Mouse (Mus musculus) fibroblast of lung, adult 2 months (primary cell): ENCODE data around the gene Gm49395.
A peak's percentile ranks its signal among the peaks of the same experiment; 100 is the strongest.

Experiments
- DNase-seq: peaks from one replicate; pipeline ENCODE4 v3.0.0-alpha.2; 2011; ENCODE audit warnings: low read depth

Gm49395 gene

DNA sequence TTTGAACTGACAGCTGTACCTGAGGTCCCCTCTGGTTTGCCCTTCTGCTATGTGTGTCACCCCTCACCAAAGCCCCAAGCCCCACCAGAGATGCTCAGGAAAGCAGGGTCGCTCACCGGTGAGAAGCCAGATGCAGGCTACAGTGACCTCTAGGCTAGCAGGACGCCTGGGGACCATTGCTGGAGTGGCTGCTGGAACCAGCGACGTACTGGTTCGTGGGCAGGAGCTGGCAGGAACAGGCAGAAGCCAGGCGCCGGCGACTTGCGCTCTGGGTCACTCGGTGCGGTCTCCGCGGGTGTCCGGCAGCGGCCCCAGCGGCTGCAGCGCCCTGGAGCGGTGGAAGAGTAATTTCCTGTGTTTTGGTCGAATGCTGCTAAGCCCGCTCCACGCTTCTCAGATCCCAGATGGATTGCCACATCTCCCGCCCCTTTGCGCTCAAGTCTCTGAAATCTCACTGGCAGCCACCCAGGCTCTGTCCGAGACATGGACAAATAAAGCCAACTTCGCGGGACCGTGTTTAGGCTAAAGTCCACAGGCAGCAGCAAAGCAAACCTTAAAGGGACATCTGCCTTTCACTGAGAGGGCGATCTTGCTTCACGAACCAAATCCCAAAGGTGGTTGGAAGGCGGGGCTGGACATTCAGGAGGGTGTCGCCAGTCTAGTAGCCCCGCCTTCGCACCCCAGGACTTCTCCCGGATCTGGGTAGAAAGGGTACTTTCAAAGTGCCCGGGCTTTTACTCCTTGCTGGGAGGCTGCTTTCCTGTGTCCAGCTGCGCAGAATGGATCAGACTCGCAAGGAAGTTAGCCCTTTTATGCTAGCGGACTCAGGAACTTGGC is at the start of gene Gm49395, which contains the start of gene Itga1:
Gene Gm49395 (minus strand): TSS at position 567 of the 837 bp plus-strand sequence.
Gene Itga1 (minus strand): TSS at position 610 of the 837 bp plus-strand sequence.
- DNase-seq, result peak; percentile 80

DNA sequence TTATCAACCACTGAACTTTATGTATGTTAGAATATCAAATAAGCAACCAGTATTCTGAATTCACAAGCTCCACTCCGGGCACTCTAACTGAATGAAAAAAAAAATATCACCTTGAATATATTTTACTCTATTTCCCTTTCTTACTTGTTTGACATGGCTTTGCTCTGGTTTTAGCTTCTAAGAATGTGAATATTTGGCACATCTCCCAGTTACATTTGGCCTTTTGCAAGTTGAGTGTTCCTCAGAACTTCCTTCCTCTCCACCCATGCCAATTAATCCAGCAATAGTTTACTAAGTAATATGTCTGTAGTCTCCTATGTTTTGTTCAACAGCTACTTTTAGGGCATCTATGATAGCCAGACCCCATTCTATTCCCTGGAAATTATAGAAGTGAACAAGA is 48.9 kb upstream of the Gm49395 start:
- DNase-seq, result no peak

DNA sequence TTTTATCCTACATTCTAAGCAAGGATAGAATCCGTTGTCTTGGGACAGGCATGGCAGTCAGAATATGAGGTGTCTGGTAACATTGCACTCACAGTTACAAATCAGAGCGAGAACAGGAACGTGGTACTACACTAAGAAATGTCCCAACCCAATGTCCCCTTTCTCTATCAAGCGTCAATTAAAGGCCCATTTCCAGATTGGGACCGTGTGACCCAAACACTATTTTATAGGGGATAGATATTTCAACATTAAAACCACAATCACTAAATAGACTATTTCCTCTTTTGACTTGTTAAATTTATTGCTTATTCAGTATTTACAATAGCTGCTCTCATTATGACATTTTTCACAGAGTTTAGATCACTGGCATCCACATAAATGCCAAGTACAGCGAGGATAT is 48.1 kb upstream of the Gm49395 start:
- no peak for DNase-seq

DNA sequence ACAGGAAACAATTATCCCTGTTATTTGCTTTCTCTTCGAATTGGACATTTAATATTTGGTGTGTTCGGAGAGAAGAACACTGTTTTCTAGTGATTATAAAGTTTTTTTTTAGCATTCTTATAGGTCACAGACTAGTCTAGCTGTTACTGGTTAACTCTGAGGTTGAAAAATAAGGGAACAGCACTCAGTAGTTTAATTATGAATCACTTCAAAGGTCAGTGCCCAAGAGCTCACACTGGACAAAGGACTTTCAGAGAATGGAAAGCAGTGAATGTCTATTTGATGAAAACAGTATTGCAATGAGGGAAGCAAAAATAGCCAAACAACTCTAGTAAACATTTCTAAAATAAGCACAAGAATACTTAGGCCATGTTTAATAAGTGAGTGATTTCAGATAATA is 41.9 kb upstream of the Gm49395 start:
- no peak for DNase-seq

DNA sequence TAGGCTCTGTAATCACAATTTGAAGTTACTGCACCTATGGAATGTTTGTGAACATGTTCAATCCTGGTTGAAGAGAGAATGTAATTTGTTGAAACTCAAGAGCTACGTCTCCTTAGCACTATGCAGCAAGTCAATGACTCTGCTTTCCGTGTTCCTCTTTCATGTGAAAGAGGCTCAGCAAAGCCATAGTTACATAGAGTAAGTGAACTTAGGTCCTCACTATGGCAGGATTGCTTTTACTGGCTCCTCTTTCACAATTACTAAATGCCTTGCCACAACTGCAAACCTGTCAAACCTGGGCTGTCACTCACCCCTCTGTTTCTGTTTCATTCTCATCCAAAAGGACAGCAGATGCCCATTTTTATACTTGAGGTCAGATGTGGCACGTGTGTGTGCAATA is 40.3 kb upstream of the Gm49395 start:
- DNase-seq, result no peak

DNA sequence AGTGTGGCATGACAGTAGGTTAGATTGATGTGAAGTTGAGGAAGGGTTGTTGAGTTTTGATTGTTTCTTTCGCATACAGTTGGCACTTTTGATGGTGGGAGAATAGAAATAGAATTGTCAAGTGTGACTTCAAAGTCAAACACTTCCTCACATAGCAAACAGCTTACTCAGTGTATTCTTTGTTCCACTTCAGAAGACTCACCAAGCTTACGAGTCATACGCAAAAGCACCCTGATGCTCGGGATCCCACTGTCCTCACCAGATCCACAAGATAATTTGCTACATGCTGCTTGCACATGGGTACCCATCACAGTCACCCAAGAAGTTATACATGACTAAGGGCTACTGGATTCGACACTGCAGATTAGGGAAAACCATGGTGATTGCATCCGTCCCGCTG is 36.8 kb upstream of the Gm49395 start:
- DNase-seq, result no peak

GRCm38 (mm10) chr13:115136761-115137160 is 35.0 kb upstream of the Gm49395 start:
- no peak for DNase-seq

GRCm38 (mm10) chr13:115132435-115132834 is 30.7 kb upstream of the Gm49395 start:
- no peak for DNase-seq

DNA sequence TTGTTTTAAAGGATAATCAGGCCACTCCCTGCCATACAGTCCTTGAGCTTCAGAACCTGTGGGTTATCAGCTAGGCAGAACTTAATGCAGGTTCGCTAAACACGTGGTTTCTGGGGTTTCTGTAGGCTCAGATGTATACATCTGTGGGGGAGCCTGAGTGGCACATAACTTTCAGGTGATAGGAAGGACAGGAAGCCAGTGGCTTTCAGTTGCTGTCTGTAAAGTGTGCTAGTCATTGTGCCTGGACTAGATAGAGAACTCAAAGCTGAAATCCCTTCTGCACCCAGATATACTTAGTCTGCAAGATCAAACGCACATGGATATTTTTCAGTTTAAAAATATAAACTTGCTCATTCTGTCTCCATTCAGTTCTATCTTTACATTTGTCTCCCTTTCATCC is 29.7 kb upstream of the Gm49395 start:
- DNase-seq, result no peak

- DNase-seq, result no peak
These were observed 28.3 kb upstream of the Gm49395 start for GRCm38 (mm10) chr13:115130035-115130434.

DNA sequence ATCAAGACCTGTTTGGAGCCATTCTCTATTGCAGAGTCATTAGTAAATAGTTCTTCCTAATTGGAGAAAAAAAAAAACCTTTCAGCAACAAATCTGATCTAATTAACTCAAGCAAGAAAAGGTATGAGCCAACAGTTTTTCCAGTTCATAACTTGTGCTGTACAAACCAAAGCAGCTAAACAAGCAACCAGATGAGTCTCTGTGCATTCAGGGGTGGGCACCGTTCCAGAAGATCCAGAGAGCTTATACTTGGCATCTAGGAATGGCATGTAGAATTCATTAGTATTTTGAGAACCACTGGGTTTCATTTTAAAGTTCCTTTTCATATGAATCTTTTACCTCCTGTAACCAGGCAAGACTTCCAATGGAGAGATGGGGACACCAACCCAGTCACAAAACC is 26.1 kb upstream of the Gm49395 start:
- DNase-seq, result no peak

DNA sequence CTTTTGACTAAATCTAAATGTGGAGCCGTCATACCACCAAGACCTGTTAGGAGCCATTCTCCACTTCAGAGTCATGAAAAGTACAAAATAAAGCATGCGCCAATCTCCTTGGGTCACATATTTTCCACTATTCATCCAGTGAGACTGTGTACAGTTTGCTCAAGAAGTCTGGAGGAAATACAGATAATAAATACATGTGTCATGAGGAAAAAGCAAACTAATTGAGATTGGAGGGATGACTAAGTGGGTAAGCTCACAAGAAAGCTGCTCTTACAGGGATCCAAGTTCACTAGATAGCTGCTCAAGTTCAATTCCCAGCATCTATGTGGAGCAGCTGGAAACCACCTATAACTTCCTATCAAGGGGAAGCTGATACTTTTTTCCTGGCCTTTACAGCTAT is 24.8 kb upstream of the Gm49395 start:
- no peak for DNase-seq

GRCm38 (mm10) chr13:115125130-115125529 is 23.4 kb upstream of the Gm49395 start:
- no peak for DNase-seq

DNA sequence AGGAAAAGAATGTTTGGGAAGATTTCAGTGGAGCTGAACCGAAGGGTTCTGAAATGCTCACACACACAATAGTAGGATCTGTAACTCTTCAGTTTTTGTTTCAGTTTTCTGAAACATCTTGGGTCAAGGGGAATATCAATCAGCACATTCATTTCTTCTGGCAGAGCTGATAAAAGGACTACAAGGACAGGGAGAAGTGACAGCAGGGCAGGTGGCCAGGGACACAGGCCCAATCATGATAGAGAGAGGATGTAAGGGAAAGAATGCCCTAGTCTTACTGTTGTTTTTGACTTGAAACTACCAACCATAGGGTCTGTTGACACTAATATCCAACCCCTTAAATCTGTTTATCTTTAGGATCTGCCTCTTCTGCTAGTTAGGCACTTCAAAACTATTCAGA is 22.8 kb upstream of the Gm49395 start:
- no peak for DNase-seq

DNA sequence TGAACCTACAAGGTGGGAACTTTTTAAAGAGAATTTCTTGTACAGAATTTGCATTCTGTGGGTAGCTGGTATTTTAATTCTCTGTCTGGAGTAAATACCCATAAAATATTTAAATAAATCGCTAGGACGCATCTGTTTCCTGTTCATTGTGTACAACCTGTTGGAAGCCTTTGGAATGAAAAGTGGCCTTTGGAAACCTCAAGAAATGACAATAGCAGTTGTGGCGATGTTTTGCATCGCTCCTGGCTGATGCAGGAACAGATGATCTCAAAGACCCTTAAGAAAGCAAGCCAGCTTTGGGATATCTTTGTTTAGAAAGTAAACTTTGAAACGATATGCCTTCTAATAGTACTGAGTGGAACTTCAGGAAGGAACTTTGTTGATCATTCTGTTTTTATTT is 17.0 kb upstream of the Gm49395 start:
- no peak for DNase-seq

DNA sequence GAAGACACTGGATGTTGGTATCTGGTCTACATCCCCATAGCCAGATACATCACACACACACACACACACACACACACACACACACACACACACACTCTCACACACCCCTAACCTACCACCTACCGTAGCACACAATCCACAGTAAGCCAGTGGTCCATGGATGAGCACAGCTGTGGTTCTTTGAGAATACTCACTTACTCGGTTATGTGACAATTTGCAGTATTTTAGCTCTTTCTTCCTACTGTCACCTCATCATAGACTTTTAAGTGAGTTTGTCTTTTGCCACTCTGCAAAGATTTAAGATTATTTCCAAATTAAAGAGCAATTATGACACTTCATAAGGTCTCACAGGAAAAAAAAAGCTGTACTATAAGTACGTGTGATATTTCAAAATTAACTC is 16.5 kb upstream of the Gm49395 start:
- no peak for DNase-seq

DNA sequence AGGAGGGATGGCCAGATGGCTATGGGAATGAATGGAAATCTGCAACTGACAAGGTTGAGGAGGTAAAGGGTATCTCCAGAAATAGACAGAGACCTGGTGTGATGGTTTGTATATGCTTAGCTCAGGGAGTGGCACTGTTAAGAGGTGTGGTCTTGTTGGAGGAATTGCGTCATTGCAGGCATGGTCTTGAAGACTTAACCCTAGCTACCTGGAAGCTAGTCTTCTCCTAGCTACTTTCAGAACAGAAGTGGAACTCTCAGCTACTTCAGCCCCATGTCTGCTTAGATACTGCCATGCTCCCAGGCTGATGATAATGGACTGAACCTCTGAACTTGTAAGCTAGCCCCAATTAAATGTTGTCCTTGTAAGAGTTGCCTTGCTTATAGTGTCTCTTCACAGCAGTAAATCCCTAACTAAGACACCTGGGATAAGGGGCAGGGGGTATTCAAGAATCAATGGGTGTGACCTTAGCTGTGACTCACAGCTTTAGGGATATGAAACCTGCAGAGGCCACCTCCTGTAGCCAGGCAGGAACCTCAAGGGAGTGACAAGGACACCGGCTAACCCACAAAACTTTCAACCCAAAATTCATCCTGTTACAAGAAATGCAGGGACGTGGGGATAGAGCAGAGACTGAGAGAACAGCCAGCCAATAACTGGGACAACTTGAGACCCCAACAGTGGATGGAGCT is 15.4 kb upstream of the Gm49395 start:
- no peak for DNase-seq

- DNase-seq, result no peak
These were observed 7.9 kb upstream of the Gm49395 start for GRCm38 (mm10) chr13:115109628-115110027.

DNA sequence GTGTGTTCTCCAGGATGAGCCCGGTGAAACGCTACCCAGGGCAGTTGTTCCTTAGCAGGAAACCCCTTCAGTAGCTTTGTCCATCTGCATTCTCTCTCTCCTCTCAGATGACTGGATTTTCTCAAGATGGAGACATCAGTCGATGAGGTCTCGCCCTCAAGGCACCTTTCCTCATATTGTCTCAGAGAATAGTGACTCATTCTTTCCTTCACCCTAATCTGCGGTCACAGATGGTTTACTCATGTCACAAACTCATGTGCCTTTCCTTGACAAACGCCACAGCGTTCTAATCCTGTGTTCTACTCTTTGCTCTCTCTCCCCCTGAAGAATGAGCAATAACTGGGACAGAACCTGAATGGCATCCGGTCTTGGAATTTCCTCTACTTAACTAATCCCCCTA is 5.7 kb upstream of the Gm49395 start:
- DNase-seq, result no peak

GRCm38 (mm10) chr13:115106183-115106582 is 4.5 kb upstream of the Gm49395 start:
- DNase-seq, result peak; percentile 53

- no peak for DNase-seq
These were observed 1.0 kb upstream of the Gm49395 start for GRCm38 (mm10) chr13:115102754-115103153.

- DNase-seq, result no peak
These were observed 1.1 kb downstream of the Gm49395 start for GRCm38 (mm10) chr13:115100381-115101177.

DNA sequence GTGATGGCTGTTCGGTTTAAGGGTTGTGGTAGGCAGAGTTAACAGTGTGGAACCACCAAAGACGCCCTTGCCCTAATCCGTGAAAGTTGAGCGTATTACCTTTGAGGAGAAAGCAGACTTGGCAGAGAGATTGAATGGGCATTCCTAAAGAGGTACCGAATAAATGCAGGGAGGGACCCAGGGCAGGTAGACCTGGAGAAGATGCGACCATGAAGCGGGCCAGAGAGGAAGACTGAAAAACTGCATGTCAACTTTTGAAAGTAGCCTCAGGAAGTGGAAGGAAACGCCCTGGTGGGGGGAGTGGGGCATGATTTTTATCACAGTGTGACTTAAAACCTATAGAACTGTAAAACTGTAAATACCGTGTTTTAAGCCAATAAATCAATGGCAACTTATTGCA is 2.3 kb downstream of the Gm49395 start:
- no peak for DNase-seq
